Mouse (Mus musculus): ENCODE results near the gene Eng. TPM values are rescaled to one million over a fixed set of nuclear protein-coding genes. Genes with fewer than 3 reads are reported as not detected.

Gene Eng
- polyA plus RNA-seq, 1 experiment from 2014 or later, result 82.1 TPM

MicroRNAs within 50 kb of the gene (microRNA counts, 519-probe panel; counts per million panel counts)
- microRNA mmu-miR-1954, result 31.7 counts per million
- 2,347 counts per million, percentile 32 among the panel's probes with 10 or more counts for microRNA mmu-miR-2861

Small RNAs within 50 kb of the gene (microRNA-seq; reads per million reads assigned to microRNA genes)
- gene Gm47291 (not detected), gene Mir1954 (not detected), gene Mir2861 (not detected), gene Mir3960 (not detected), gene Mir8093 (not detected)

Other genes starting within 250 kb of the Eng start
- 6.3 and 6.8 TPM in 2 replicates for gene Naif1, start 196.1 kb upstream of the Eng start, polyA plus RNA-seq (2015; fragmentation: Nextera tagmentation; extraction: Ambion mirVana)
- gene Slc25a25, start 195.2 kb upstream of the Eng start, polyA plus RNA-seq (2015; fragmentation: Nextera tagmentation; extraction: Ambion mirVana), result 20.4 and 20.7 TPM in 2 replicates
- 14.5 and 15.0 TPM in 2 replicates for gene Fam102a, start 111.3 kb upstream of the Eng start, polyA plus RNA-seq (2015; fragmentation: Nextera tagmentation; extraction: Ambion mirVana)
- gene Dpm2, start 75.7 kb upstream of the Eng start, polyA plus RNA-seq (2015; fragmentation: Nextera tagmentation; extraction: Ambion mirVana), result 103 and 107 TPM in 2 replicates
- gene Pip5kl1, start 71.8 kb upstream of the Eng start, polyA plus RNA-seq (2015; fragmentation: Nextera tagmentation; extraction: Ambion mirVana), result 2.0 and 2.7 TPM in 2 replicates
- 0.10 and 0.17 TPM in 2 replicates for gene 9430097D07Rik, start 70.9 kb upstream of the Eng start, polyA plus RNA-seq (2015; fragmentation: Nextera tagmentation; extraction: Ambion mirVana)
- 22.3 and 23.2 TPM in 2 replicates for gene St6galnac4, start 59.5 kb upstream of the Eng start, polyA plus RNA-seq (2015; fragmentation: Nextera tagmentation; extraction: Ambion mirVana)
- gene St6galnac6, start 46.9 kb upstream of the Eng start, polyA plus RNA-seq (2015; fragmentation: Nextera tagmentation; extraction: Ambion mirVana), result 17.0 and 17.6 TPM in 2 replicates
- gene Ak1, start 24.8 kb upstream of the Eng start, polyA plus RNA-seq (2015; fragmentation: Nextera tagmentation; extraction: Ambion mirVana), result 32.6 and 34.4 TPM in 2 replicates
- 33.7 and 40.3 TPM in 2 replicates for gene Fpgs, start 57.5 kb downstream of the Eng start, polyA plus RNA-seq (2015; fragmentation: Nextera tagmentation; extraction: Ambion mirVana)
- 108 and 118 TPM in 2 replicates for gene Cdk9, start 66.5 kb downstream of the Eng start, polyA plus RNA-seq (2015; fragmentation: Nextera tagmentation; extraction: Ambion mirVana)
- 32.5 and 37.2 TPM in 2 replicates for gene Sh2d3c, start 74.5 kb downstream of the Eng start, polyA plus RNA-seq (2015; fragmentation: Nextera tagmentation; extraction: Ambion mirVana)
- gene 6330409D20Rik, start 94.4 kb downstream of the Eng start, polyA plus RNA-seq (2015; fragmentation: Nextera tagmentation; extraction: Ambion mirVana), result 0.18 TPM in 1 of 2 replicates, not detected in the other
- gene Tor2a, start 110.6 kb downstream of the Eng start, polyA plus RNA-seq (2015; fragmentation: Nextera tagmentation; extraction: Ambion mirVana), result 64.8 and 70.5 TPM in 2 replicates
- 0.15 and 0.25 TPM in 2 replicates for gene Ttc16, start 129.0 kb downstream of the Eng start, polyA plus RNA-seq (2015; fragmentation: Nextera tagmentation; extraction: Ambion mirVana)
- 5.1 and 5.5 TPM in 2 replicates for gene Ptrh1, start 129.2 kb downstream of the Eng start, polyA plus RNA-seq (2015; fragmentation: Nextera tagmentation; extraction: Ambion mirVana)
- 0.45 and 0.64 TPM in 2 replicates for gene Cfap157, start 137.8 kb downstream of the Eng start, polyA plus RNA-seq (2015; fragmentation: Nextera tagmentation; extraction: Ambion mirVana)
- 16.5 and 19.3 TPM in 2 replicates for gene Stxbp1, start 200.7 kb downstream of the Eng start, polyA plus RNA-seq (2015; fragmentation: Nextera tagmentation; extraction: Ambion mirVana)
- 44.5 and 47.7 TPM in 2 replicates for gene Fam129b, start 229.5 kb downstream of the Eng start, polyA plus RNA-seq (2015; fragmentation: Nextera tagmentation; extraction: Ambion mirVana)